Mouse (Mus musculus) limb, embryonic 10.5 days (tissue): Measurements from ENCODE around the gene Abcg3. TPM values are rescaled to one million over a fixed set of nuclear protein-coding genes. Genes with fewer than 3 reads are reported as not detected.
"Not testable (repeated sequence)": the region's sequence is repeated elsewhere in the genome, so short reads cannot be mapped to it uniquely, and the experiment has no call there.

Source experiments
- DNase-seq: peaks from one replicate; pipeline ENCODE4 v3.0.0-alpha.2; 2017; ENCODE audit warnings: low spot score
- H3K27ac ChIP-seq: fragments of 300-500 bp; sonication (generic); 2 replicates; pipeline ENCODE4 v1.5.1; 2016; ENCODE audit warnings: mild to moderate bottlenecking
- H3K27me3 ChIP-seq: fragments of 300-500 bp; sonication (generic); 2 replicates; pipeline ENCODE4 v1.6.1; 2016; ENCODE audit warnings: low read depth, mild to moderate bottlenecking; ENCODE audit not compliant: poor library complexity, severe bottlenecking
- H3K36me3 ChIP-seq: fragments of 300-500 bp; sonication (generic); 2 replicates; pipeline ENCODE4 v1.6.1; 2016; ENCODE audit warnings: mild to moderate bottlenecking, moderate library complexity
- H3K4me1 ChIP-seq: fragments of 300-500 bp; sonication (generic); 2 replicates; pipeline ENCODE4 v1.6.1; 2016
- H3K4me3 ChIP-seq: fragments of 300-500 bp; sonication (generic); 2 replicates; pipeline ENCODE4 v1.5.1; 2016; ENCODE audit warnings: mild to moderate bottlenecking, moderate library complexity
- H3K9me3 ChIP-seq: fragments of 300-500 bp; sonication (generic); replicated peaks from 2 replicates; pipeline ENCODE4 v1.6.1; 2016; ENCODE audit warnings: mild to moderate bottlenecking
- whole genome bisulfite sequencing: fragments of 180-500 bp; shearing (Covaris S2); methylation state at CpG from one replicate; pipeline ENCODE4 v1.1.7; 2016; 5-methylcytosine and 5-hydroxymethylcytosine counted together
- polyA plus RNA-seq: library from polyadenylated mRNA; unstranded; fragments of >200 nt; fragmentation: Nextera tagmentation; extraction: Ambion mirVana; gene quantifications from 2 replicates; pipeline ENCODE4 v1.2.1, GENCODE M21; 2016

Gene Abcg3
- 0.14 and 0.23 TPM in 2 replicates for polyA plus RNA-seq

DNA sequence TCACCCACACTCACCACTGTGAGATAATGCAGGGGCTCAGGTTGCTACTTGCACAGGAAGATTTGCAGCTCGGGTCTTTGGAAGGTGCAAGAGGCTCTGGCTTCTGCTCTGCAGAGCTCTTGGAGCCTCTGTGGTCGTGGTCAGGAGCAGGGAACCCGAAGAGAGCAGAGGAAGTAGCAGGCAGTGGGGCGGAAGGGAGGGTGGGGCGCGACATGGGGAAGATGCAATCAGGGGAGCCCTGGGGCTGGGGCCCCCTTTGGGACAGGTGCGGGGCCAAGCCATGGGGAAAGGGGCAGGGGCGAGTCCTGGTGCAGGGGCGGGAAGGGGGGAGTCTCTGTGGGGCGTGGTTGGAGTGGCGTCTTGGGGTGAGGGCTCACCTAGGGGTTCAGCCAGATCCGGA lies at the start of gene Abcg3:
Gene Abcg3 (minus strand): TSS at position 184 of the 400 bp plus-strand sequence.
- no peaks in the 10 kb centered on the region for H3K27me3 ChIP-seq
- H3K4me1 ChIP-seq = peaks cover 4% of the 10 kb centered on the region; the same call in 1 of the 2 replicates
- H3K4me3 ChIP-seq = peak within 1 kb of the TSS; percentile 31
- H3K27ac ChIP-seq = no peak within 1 kb of the TSS
- H3K9me3 ChIP-seq = no peaks in the 10 kb centered on the region
- DNase-seq = no peak
- WGBS = 31% methylated on average over 12 of the region's 12 CpGs
- no peaks in the 10 kb centered on the region for H3K36me3 ChIP-seq

DNA sequence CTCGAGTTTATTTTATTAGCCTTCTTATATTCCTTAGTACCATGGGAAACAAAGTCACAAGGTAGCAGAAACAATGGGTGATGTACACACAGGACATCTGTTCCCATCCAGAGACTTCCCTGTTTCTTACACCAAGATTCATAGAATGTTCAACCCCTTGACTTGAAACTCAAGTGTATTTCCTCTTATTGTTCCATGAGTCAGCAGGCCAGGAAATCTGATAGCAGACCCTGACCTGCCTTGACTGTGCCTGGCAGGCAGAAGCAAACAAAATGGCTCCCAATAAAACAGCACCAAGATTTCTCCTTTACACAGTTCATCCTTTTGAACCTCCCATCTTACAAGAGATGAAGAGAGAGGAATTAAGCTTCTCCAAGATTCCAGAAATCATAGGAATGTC lies 30.0 kb upstream of the Abcg3 start:
- Histone ChIP-seq H3K9me3 (no peaks in the 10 kb centered on the region), H3K4me3 (no peak overlapping the region), H3K4me1 (no peaks in the 10 kb centered on the region), H3K36me3 (no peaks in the 10 kb centered on the region), H3K27me3 (no peaks in the 10 kb centered on the region), H3K27ac (no peak overlapping the region)
- 88% methylated on average over 1 of the region's 1 CpGs for WGBS
- no peak for DNase-seq

DNA sequence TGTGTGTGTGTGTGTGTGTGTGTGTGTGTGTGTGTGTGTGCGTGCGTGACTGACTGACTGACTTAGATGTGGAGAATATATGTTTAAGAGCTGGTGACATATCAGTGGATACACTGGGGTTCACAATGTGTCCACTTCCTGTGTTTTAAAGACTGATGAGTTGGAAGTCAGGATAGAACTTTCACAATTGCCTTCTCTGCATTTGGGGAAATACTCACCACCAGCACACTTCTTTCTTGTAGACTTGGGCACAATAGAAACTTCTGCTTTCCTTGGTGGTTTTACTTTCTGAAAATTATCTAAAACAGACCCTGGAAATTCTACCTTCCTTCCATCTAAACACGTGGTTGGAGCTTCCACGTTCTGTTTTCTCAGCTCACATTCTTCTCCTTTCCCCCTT lies 29.1 kb upstream of the Abcg3 start:
- no peak for DNase-seq
- Histone ChIP-seq H3K27ac (no peak overlapping the region), H3K4me3 (no peak overlapping the region), H3K27me3 (no peaks in the 10 kb centered on the region), H3K4me1 (no peaks in the 10 kb centered on the region), H3K9me3 (no peaks in the 10 kb centered on the region), H3K36me3 (no peaks in the 10 kb centered on the region)
- 87% methylated on average over 4 of the region's 4 CpGs for WGBS

DNA sequence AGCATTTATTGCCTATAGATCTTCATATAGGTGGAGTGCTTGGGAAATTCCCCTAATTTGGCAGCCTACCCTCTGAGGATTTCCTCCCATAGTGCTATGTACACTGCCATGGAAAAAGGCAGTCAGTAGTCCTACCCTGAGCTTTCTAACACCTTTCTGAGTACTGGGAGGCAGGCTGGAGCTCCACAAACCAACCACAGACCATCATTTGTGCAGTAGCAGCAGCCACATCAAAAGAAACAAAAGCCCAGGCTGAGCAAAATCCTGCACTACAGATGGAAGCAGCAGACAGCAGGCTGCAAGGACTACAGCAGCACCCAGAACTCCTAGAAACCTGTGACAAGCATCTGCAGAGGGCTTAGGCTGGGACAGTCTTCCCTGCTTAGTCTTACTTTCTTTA lies 27.9 kb upstream of the Abcg3 start:
- no peaks in the 10 kb centered on the region for H3K36me3 ChIP-seq
- no peaks in the 10 kb centered on the region for H3K4me1 ChIP-seq
- no peak overlapping the region for H3K4me3 ChIP-seq
- no peak overlapping the region for H3K27ac ChIP-seq
- no peak for DNase-seq
- H3K27me3 ChIP-seq = no peaks in the 10 kb centered on the region
- no peaks in the 10 kb centered on the region for H3K9me3 ChIP-seq

DNA sequence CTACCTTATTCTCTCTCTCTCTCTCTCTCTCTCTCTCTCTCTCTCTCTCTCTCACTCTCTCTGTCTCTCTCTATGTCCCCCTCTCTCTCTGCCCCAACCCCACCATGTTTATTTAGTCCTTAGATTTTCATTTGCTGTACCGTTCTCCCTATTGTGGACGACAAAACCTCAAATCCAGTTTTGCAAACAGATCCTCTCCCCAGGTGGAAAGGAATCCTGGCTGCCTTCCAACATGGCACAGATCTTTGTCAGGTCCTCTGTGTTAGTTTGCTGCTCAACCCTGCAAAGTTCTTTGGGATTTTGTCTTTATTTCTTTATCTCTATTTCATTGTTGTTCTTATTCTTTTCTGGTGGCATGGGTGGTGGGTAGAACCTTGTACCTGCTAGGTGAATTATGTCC lies 6.9 kb upstream of the Abcg3 start:
- Histone ChIP-seq H3K4me1 (no peaks in the 10 kb centered on the region), H3K9me3 (no peaks in the 10 kb centered on the region), H3K27me3 (no peaks in the 10 kb centered on the region), H3K27ac (no peak overlapping the region), H3K36me3 (no peaks in the 10 kb centered on the region), H3K4me3 (no peak overlapping the region)
- DNase-seq = no peak
- 98% methylated on average over 2 of the region's 2 CpGs for WGBS

DNA sequence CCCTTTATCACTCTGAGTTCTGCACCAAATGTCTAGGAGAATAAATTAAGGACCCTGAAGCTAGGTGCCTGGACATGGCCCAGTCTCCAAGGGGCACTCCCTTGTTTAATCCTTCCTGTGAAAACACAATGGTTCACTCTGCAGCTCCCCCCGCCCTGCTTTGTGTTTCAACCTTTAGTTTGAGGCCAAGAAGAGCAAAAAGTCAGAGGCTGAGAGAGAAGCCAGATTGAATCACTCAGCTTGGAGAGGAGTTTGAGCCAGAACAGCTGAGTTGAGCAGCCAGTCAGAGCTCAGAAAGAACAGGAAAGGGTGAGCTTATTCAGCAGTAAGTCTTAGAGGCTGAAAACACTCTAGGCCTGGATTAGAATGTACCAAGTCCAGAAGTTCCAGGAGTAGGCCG lies 5.5 kb upstream of the Abcg3 start:
- H3K27me3 ChIP-seq = no peaks in the 10 kb centered on the region
- H3K4me3 ChIP-seq = no peak overlapping the region
- no peak for DNase-seq
- no peaks in the 10 kb centered on the region for H3K9me3 ChIP-seq
- H3K27ac ChIP-seq = no peak overlapping the region
- 73% methylated on average over 2 of the region's 2 CpGs for WGBS
- no peaks in the 10 kb centered on the region for H3K36me3 ChIP-seq
- H3K4me1 ChIP-seq = no peaks in the 10 kb centered on the region

DNA sequence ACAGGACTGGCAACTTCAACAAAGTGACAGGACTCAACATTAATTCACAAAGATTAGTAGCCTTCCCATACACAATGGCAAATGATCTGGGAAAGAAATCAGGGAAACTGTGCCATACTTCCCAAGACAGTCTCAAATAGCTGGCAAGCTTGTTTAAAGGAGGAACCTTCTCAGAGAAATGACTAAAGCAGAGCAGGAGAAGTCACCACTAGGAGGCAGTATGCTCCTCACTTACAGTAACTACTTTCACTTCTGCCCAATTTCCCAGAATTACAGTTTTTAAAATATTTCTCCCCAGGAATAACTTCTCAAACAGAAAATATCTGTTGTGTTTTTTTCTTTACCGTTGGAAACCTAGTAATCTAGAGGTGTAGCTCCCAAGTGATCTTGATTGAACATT lies 4.2 kb upstream of the Abcg3 start:
- Histone ChIP-seq H3K27ac (no peak overlapping the region), H3K9me3 (no peaks in the 10 kb centered on the region), H3K27me3 (no peaks in the 10 kb centered on the region), H3K4me1 (peaks cover 4% of the 10 kb centered on the region; the same call in 1 of the 2 replicates), H3K36me3 (no peaks in the 10 kb centered on the region), H3K4me3 (no peak overlapping the region)
- no peak for DNase-seq
- WGBS = 52% methylated on average over 1 of the region's 1 CpGs

DNA sequence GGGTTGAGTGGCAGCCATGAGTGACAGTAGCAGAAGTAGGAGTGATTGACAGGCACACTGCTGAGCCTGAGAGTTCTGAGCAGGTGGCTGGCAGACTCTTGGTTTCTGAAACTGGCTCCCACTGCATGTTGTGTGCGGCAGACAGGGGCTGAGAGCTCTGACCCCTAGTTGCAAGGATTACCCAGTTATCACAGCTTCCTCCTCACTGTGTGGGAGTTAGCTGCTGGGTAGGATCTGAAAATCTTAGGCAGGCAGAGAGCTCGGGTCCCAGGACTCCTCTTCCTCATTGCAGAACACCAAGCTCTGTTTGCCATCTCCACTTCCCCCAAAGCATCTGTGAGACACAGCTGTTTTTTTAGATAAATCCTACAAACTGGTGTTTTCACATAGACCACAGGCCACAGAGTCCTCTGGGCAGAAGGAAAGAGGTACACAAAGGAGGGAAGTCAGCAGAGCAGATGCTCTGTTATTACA lies 3.4 kb downstream of the Abcg3 start:
- no peak for DNase-seq
- Histone ChIP-seq H3K27me3 (no peaks in the 10 kb centered on the region), H3K4me1 (peaks cover 4% of the 10 kb centered on the region; the same call in 1 of the 2 replicates), H3K9me3 (no peaks in the 10 kb centered on the region), H3K27ac (no peak overlapping the region), H3K4me3 (no peak overlapping the region), H3K36me3 (no peaks in the 10 kb centered on the region)
- WGBS = 86% methylated on average over 2 of the region's 2 CpGs

DNA sequence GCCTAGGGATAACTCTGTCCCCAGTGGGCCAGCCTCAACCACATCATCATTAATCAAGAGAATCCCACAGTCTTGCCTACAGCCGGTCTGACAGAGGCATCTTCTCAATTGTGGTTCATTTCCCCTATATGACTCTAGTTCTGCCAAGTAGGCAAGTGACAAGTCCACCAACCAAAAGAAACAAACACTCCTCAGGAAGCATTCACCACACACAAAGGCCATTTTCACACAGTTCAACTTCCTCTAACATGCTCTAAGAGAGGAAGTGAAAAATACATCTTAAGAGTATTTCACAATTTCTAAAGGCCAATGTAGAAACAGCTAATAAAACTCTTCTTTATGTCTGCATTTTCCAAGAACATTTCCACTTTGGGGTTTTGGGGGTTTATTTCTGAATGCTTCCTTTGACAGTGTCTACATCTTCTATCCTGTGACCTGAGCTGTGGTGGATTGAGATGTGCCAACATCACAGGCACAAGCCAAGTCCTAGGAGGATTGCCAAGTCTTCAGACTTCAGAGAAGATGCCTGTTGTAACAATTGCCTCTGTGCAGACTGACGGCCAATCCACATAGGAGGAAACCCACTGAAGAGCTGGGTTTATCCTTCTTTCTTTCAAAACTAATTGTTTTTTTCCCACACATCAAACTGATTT lies 24.3 kb downstream of the Abcg3 start:
- H3K9me3 ChIP-seq = no peaks in the 10 kb centered on the region
- no peaks in the 10 kb centered on the region for H3K36me3 ChIP-seq
- H3K4me3 ChIP-seq = no peak overlapping the region
- H3K4me1 ChIP-seq = no peaks in the 10 kb centered on the region
- 76% methylated on average over 2 of the region's 2 CpGs for WGBS
- H3K27ac ChIP-seq = no peak overlapping the region
- no peaks in the 10 kb centered on the region for H3K27me3 ChIP-seq
- no peak for DNase-seq

DNA sequence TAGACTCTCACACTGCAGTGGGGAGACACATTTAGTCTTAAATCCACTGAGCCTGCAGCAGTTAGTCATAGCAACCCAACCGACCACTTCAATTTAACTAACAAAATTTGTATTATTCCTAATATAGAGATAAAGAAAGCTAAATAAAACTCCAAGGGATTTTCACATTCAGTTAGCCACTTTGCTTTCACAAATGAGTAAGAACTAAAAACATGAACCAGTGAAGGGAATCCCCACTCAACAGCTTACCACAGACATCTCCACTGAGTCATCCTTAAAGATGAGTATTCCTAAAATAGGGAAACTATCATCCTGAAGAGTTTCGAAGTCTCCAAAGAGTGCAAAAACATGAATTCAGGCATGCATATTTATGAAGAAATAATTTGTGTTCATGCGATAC lies 27.3 kb downstream of the Abcg3 start:
- H3K4me1 ChIP-seq = no peaks in the 10 kb centered on the region
- no peaks in the 10 kb centered on the region for H3K36me3 ChIP-seq
- H3K9me3 ChIP-seq = no peaks in the 10 kb centered on the region
- H3K4me3 ChIP-seq = no peak overlapping the region
- H3K27me3 ChIP-seq = no peaks in the 10 kb centered on the region
- no peak for DNase-seq
- WGBS = 96% methylated on average over 3 of the region's 3 CpGs
- H3K27ac ChIP-seq = no peak overlapping the region

DNA sequence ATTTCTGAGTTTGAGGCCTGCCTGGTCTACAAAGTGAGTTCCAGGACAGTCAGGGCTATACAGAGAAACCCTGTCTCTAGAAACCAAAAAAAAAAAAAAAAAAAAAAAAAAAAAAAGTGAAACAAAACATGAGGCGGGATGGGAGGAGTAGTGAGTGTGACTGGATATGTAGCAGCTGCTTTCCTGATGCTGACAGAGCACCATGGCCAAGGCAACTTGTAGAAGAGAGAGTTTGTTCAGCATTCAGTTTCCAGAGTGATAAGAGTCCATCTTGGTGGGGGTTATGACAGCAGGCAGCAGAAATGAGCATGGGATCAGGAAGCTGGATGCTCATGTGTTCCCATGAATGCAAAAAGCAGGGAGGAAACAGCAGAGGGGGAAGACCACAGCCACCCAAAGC lies 35.6 kb downstream of the Abcg3 start:
- H3K27ac ChIP-seq = no peak overlapping the region
- H3K4me3 ChIP-seq = no peak overlapping the region
- H3K4me1 ChIP-seq = no peaks in the 10 kb centered on the region
- DNase-seq = no peak
- 92% methylated on average over 1 of the region's 1 CpGs for WGBS
- no peaks in the 10 kb centered on the region for H3K9me3 ChIP-seq
- H3K27me3 ChIP-seq = no peaks in the 10 kb centered on the region
- H3K36me3 ChIP-seq = no peaks in the 10 kb centered on the region

DNA sequence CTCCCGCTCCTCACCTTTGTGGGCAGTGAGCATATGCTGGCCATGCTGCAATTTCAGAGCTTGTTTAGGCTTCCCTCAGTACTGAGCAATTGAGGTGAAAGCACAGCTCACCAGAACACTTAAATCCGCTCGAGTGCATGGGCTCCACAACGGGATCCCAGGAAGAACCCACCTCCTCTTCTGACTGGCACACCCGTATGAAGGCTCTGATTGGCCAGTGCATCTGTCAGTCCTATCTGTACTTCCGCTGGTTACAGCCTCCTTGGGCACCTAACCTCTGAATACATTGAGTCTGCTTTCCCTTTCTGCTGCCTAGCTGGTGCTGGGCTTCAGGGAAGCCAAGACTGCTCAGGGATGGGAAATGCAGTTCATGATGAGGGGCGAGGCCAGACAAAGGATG lies 48.4 kb downstream of the Abcg3 start:
- Histone ChIP-seq H3K27me3 (no peaks in the 10 kb centered on the region), H3K9me3 (no peaks in the 10 kb centered on the region), H3K4me1 (no peaks in the 10 kb centered on the region), H3K27ac (no peak overlapping the region), H3K36me3 (no peaks in the 10 kb centered on the region), H3K4me3 (no peak overlapping the region)
- no peak for DNase-seq
- WGBS = 88% methylated on average over 7 of the region's 7 CpGs

DNA sequence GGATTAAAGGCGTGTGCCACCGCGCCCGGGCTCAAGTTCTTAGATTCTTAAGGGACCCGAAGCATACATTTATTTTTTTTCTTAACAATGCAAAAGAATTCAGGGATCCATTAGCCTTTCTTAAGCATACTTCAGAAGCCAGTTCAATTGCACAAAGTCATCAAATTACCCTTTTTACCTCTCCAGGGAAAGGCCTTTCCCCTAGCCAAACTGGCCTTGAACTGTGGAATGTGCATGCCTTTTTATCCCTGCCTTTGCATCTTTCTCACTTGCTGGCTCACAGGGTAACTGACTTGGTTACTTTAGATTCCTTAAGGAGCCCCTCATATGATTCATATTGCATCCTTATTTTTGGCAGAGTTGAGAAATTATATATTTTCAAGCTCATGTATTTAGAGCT lies 76.0 kb downstream of the Abcg3 start:
- H3K36me3 ChIP-seq, H3K4me1 ChIP-seq, H3K27ac ChIP-seq, H3K4me3 ChIP-seq, H3K9me3 ChIP-seq, H3K27me3 ChIP-seq, DNase-seq: not testable (repeated sequence)
- WGBS = 87% methylated on average over 5 of the region's 5 CpGs
